Mouse (Mus musculus): ENCODE measurements around the gene Wdr25.

- TF ChIP-seq POLR2A (IDR thresholded peaks at IDR 0.05; ENCODE audit: extremely low read depth, insufficient read depth, low read length) (no peak), CTCF (IDR thresholded peaks at IDR 0.05; ENCODE audit: low read depth, low read length) (no peak)
Measured at GRCm38 (mm10) chr12:108855081-108855480, 38.4 kb upstream of the Wdr25 start.

All from liver, adult 2 months (tissue).